Mouse (Mus musculus): ENCODE measurements at regions not wholly inside any gene's neighbourhood (a gene's known extent, or its start where the extent isn't known, plus 50 kb on each side); places are given as distances from the start of the nearest gene placed in this dataset.

DNA sequence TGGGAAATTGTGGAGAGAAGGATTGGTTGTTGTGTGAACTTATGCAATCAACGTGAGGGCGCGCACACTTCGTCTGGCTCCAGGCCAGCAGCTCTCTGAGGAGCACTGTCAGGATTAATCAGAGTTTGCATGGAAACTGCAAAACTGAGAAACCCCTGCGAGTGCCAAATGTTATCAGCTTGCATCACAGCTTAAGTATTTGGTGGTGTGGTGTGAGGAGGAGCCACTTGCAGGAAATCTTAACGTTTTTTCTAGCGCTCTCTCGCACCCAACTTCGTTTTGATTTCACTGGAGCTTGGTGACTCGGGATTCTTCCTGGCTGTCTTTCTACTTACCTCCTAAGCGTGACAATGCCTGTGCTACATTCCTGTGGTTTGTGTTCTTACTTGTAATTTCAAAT lies 261.9 kb downstream of the Hhipl2 start:
- TF ChIP-seq CTCF (IDR thresholded peaks at IDR 0.05; ENCODE audit: control insufficient read depth, insufficient read depth, insufficient read length) (no peak), MYOD1 (IDR thresholded peaks at IDR 0.05; ENCODE audit: control insufficient read depth, insufficient read length, low read depth) (no peak)
